Mouse (Mus musculus) MEL (cell line): ENCODE results near the gene Zfp651. TPM values are rescaled to one million over a fixed set of nuclear protein-coding genes. Genes with fewer than 3 reads are reported as not detected.

Source experiments
- DNase-seq: peaks from one replicate; pipeline ENCODE4 v3.0.0; 2011; ENCODE audit warnings: low read depth, low spot score
- H3K27ac ChIP-seq: 2 replicates; pipeline ENCODE4 v1.5.1; 2012; ENCODE audit warnings: low read depth, mild to moderate bottlenecking, control low read depth, low read length, moderate library complexity; ENCODE audit not compliant: control insufficient read depth
- H3K27me3 ChIP-seq, 2 experiments: fragments of 150-350 bp in 1 of 2; sonication (generic) in 1 of 2; 2 replicates each; pipeline ENCODE4 v1.6.1; 2012; ENCODE audit warnings: low read length in 2 of 2, mild to moderate bottlenecking in 2 of 2, improper control_type of control experiment in 1 of 2, moderate library complexity in 1 of 2; ENCODE audit not compliant: insufficient read depth in 2 of 2, control insufficient read depth in 1 of 2
- H3K36me3 ChIP-seq, 2 experiments: 2 replicates each; pipeline ENCODE4 v1.6.1; 2012 to 2014; ENCODE audit warnings: low read length in 2 of 2, improper control_type of control experiment in 1 of 2, inconsistent platforms in 1 of 2, mild to moderate bottlenecking in 1 of 2; ENCODE audit not compliant: insufficient read depth in 2 of 2, control insufficient read depth in 1 of 2
- H3K4me1 ChIP-seq, 2 experiments: fragments of 150-350 bp in 1 of 2; sonication (generic) in 1 of 2; 2 replicates each; pipeline ENCODE4 v1.6.1; 2012; ENCODE audit warnings: low read length in 2 of 2, improper control_type of control experiment in 1 of 2, mild to moderate bottlenecking in 1 of 2; ENCODE audit not compliant: insufficient read depth in 2 of 2, control insufficient read depth in 1 of 2
- H3K4me3 ChIP-seq, 2 experiments: fragments of 150-350 bp in 1 of 2; sonication (generic) in 1 of 2; 2 replicates each; pipeline ENCODE4 v1.5.1; 2012; ENCODE audit warnings: low read depth in 2 of 2, low read length in 2 of 2, mild to moderate bottlenecking in 2 of 2, moderate library complexity in 2 of 2, control low read depth in 1 of 2, improper control_type of control experiment in 1 of 2; ENCODE audit not compliant: control insufficient read depth in 1 of 2, insufficient read depth in 1 of 2
- H3K79me2 ChIP-seq: 2 replicates; pipeline ENCODE4 v1.6.1; 2012; ENCODE audit warnings: mild to moderate bottlenecking, low read length, moderate library complexity; ENCODE audit not compliant: control insufficient read depth, poor library complexity, insufficient read depth
- H3K9ac ChIP-seq: 2 replicates; pipeline ENCODE4 v1.6.1; 2012; ENCODE audit warnings: low read depth, mild to moderate bottlenecking, control low read depth, low read length, moderate library complexity; ENCODE audit not compliant: control insufficient read depth, poor library complexity, severe bottlenecking
- H3K9me3 ChIP-seq: fragments of 150-350 bp; sonication (generic); replicated peaks from 2 replicates; pipeline ENCODE4 v1.6.1; 2012; ENCODE audit warnings: mild to moderate bottlenecking, low read length, improper control_type of control experiment, moderate library complexity; ENCODE audit not compliant: insufficient read depth
- CHD2 ChIP-seq: IDR thresholded peaks from 2 replicates; pipeline ENCODE4 v1.6.1; 2011; ENCODE audit warnings: low read length, improper control_type of control experiment
- CTCF ChIP-seq, 3 experiments: IDR thresholded peaks in 2 of 3; conservative IDR thresholded peaks in 1 of 3; 2 replicates each; pipeline ENCODE4 v1.5.1; 2011 to 2012; ENCODE audit warnings: low read length in 3 of 3, low read depth in 2 of 3, mild to moderate bottlenecking in 2 of 3, improper control_type of control experiment in 1 of 3, inconsistent platforms in 1 of 3, mixed read lengths in 1 of 3, moderate library complexity in 1 of 3; ENCODE audit not compliant: control insufficient read depth in 1 of 3, insufficient read depth in 1 of 3, poor library complexity in 1 of 3, severe bottlenecking in 1 of 3
- E2F4 ChIP-seq: IDR thresholded peaks from 2 replicates; pipeline ENCODE4 v1.6.1; 2011; ENCODE audit warnings: low read depth, low read length, improper control_type of control experiment, borderline replicate concordance
- GABPA ChIP-seq: IDR thresholded peaks from 2 replicates; pipeline ENCODE4 v1.6.1; 2012; ENCODE audit warnings: low read depth, mild to moderate bottlenecking, inconsistent platforms, low read length, improper control_type of control experiment, moderate library complexity
- GATA1 ChIP-seq: IDR thresholded peaks from 2 replicates; pipeline ENCODE4 v1.6.1; 2011; ENCODE audit warnings: low read depth, low read length, improper control_type of control experiment
- JUND ChIP-seq: IDR thresholded peaks from 2 replicates; pipeline ENCODE4 v1.6.1; 2011; ENCODE audit warnings: low read depth, mild to moderate bottlenecking, improper control_type of control experiment, low read length
- KAT2A ChIP-seq: conservative IDR thresholded peaks from 2 replicates; pipeline ENCODE4 v1.6.1; 2012; ENCODE audit warnings: low read depth, low read length, improper control_type of control experiment, inconsistent platforms
- MAX ChIP-seq: IDR thresholded peaks from 2 replicates; pipeline ENCODE4 v1.6.1; 2011; ENCODE audit warnings: low read length, improper control_type of control experiment
- MEF2A ChIP-seq: IDR thresholded peaks from 2 replicates; pipeline ENCODE4 v1.6.1; 2014; ENCODE audit warnings: low read depth, mild to moderate bottlenecking, inconsistent platforms, low read length, improper control_type of control experiment; ENCODE audit not compliant: poor library complexity, insufficient replicate concordance, severe bottlenecking; ENCODE audit errors: extremely low read depth
- MXI1 ChIP-seq: IDR thresholded peaks from 2 replicates; pipeline ENCODE4 v1.6.1; 2011; ENCODE audit warnings: mild to moderate bottlenecking, low read depth, low read length, improper control_type of control experiment
- MYB ChIP-seq: IDR thresholded peaks from 2 replicates; pipeline ENCODE4 v1.6.1; 2011; ENCODE audit warnings: mild to moderate bottlenecking, low read depth, low read length, improper control_type of control experiment
- NRF1 ChIP-seq: IDR thresholded peaks from 2 replicates; pipeline ENCODE4 v1.6.1; 2014; ENCODE audit warnings: low read depth, mild to moderate bottlenecking, inconsistent platforms, low read length, improper control_type of control experiment, moderate library complexity; ENCODE audit not compliant: poor library complexity, insufficient read depth, severe bottlenecking
- POLR2A ChIP-seq, 2 experiments: IDR thresholded peaks; 2 replicates each; pipeline ENCODE4 v1.6.1; 2011 to 2012; ENCODE audit warnings: low read length in 2 of 2, mild to moderate bottlenecking in 2 of 2, control low read depth in 1 of 2, improper control_type of control experiment in 1 of 2, low read depth in 1 of 2, moderate library complexity in 1 of 2; ENCODE audit not compliant: control insufficient read depth in 1 of 2, insufficient read depth in 1 of 2, poor library complexity in 1 of 2
- POLR2AphosphoS2 ChIP-seq: IDR thresholded peaks from 2 replicates; pipeline ENCODE4 v1.6.1; 2011; ENCODE audit warnings: low read length, improper control_type of control experiment
- POLR2AphosphoS5 ChIP-seq: IDR thresholded peaks from 2 replicates; pipeline ENCODE4 v1.6.1; 2012; ENCODE audit warnings: low read depth, borderline replicate concordance, mild to moderate bottlenecking, inconsistent platforms, low read length, moderate library complexity, mixed read lengths
- TBP ChIP-seq: IDR thresholded peaks from 2 replicates; pipeline ENCODE4 v1.8.0; 2011; ENCODE audit warnings: low read depth, low read length, improper control_type of control experiment
- UBTF ChIP-seq: IDR thresholded peaks from 2 replicates; pipeline ENCODE4 v1.6.1; 2012; ENCODE audit warnings: low read depth, mild to moderate bottlenecking, inconsistent platforms, low read length, improper control_type of control experiment, moderate library complexity, borderline replicate concordance; ENCODE audit not compliant: insufficient read depth
- USF1 ChIP-seq: IDR thresholded peaks from 2 replicates; pipeline ENCODE4 v1.6.1; 2014; ENCODE audit warnings: low read depth, mild to moderate bottlenecking, inconsistent platforms, low read length, improper control_type of control experiment, moderate library complexity
- ZC3H11A ChIP-seq: IDR thresholded peaks from 2 replicates; pipeline ENCODE4 v1.6.1; 2012; ENCODE audit warnings: low read depth, mild to moderate bottlenecking, inconsistent platforms, low read length, improper control_type of control experiment
- polyA plus RNA-seq, 2 experiments: library from polyadenylated mRNA; stranded (reverse) in 1 of 2; unstranded in 1 of 2; fragments of >175 nt in 1 of 2; fragments of >200 nt in 1 of 2; gene quantifications; 2 replicates each; pipeline versions ENCODE4 v1.2.1 to v1.2.4; 2012; ENCODE audit warnings: low replicate concordance in 2 of 2, low read depth in 1 of 2; ENCODE audit not compliant: insufficient read length in 2 of 2, insufficient read depth in 1 of 2, missing spikeins in 1 of 2
- total RNA-seq: library from RNA; depleted of rRNA; stranded (reverse); fragments of 300-350 nt; gene quantifications from 2 replicates; pipeline ENCODE4 v1.2.3, GENCODE M21; 2012

Zfp651 gene
- total and polyA plus RNA-seq, 3 experiments: 0.07 to 0.12 TPM; not detected in 1

DNA sequence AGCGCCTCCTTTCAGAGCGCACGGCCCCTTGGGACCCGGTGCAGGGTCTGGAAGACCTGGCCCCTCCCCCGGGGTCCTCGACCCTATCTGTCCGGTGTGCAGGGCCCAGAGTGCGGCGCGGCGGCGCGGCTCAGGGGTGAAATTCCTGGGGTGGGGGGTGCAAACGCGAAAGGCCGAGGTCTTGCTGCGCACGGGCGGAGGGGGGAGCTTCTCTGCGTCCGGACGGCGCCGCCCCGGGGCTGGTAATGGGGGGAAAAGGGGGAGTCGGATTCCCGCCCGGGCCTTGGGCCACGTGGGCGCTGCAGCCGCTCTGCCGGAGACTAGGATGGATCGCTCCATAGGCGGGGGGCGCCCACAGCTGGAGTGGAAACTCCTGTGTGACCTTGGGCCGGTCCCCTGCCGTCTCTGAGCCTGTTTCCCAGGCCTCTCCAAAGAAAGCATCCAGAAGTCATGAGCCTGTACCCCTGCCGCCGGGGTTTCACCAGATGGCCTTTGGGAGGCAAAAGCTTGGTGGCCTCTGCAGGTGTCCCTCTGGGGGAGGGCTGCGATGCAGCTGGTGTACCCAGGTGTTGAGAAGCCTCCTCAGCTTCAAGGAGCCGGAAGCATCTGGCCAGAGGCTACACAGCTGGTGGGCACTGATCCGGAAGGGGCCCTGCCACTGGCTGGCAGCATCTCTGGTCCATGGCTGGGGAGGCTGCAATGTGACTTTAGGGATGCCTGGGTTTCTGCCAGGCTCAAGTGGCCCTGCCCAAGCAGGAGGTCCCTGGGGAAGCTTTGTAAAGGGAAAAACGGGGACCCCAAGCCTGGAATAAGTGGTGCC lies 1.4 kb downstream of the Zfp651 start (continued):
- TF ChIP-seq USF1: no peak

- TF ChIP-seq TBP (no peak), MAX (no peak), CTCF (IDR thresholded peaks at IDR 0.05 in 2 of 3, conservative IDR thresholded peaks at IDR 0.05 in 1 of 3; ENCODE audit: control insufficient read depth in 1 of 3, insufficient read depth in 1 of 3, low read depth in 2 of 3, low read length in 3 of 3, poor library complexity in 1 of 3, severe bottlenecking in 1 of 3) (no peak), MXI1 (no peak), MEF2A (no peak), JUND (no peak), E2F4 (no peak), MYB (no peak), GABPA (no peak), KAT2A (no peak), ZC3H11A (no peak), POLR2AphosphoS2 (no peak), CHD2 (no peak), NRF1 (no peak), POLR2AphosphoS5 (no peak), UBTF (no peak), POLR2A (IDR thresholded peaks at IDR 0.05; ENCODE audit: control insufficient read depth in 1 of 2, insufficient read depth in 1 of 2, low read depth in 1 of 2, low read length in 2 of 2, poor library complexity in 1 of 2) (no peak), GATA1 (no peak)
- H3K4me1 ChIP-seq: no peaks in the 10 kb centered on the region
- no peaks in the 10 kb centered on the region for H3K27me3 ChIP-seq
- H3K4me3 ChIP-seq: no peak overlapping the region
- no peaks in the 10 kb centered on the region for H3K36me3 ChIP-seq
- no peak overlapping the region for H3K27ac ChIP-seq
- no peak overlapping the region for H3K9ac ChIP-seq
- DNase-seq: no peak
- no peaks in the 10 kb centered on the region for H3K9me3 ChIP-seq
- no peaks in the 10 kb centered on the region for H3K79me2 ChIP-seq
These were observed 2.0 kb downstream of the Zfp651 start for GRCm38 (mm10) chr9:121761091-121761665.
